In the genomic region with DNA sequence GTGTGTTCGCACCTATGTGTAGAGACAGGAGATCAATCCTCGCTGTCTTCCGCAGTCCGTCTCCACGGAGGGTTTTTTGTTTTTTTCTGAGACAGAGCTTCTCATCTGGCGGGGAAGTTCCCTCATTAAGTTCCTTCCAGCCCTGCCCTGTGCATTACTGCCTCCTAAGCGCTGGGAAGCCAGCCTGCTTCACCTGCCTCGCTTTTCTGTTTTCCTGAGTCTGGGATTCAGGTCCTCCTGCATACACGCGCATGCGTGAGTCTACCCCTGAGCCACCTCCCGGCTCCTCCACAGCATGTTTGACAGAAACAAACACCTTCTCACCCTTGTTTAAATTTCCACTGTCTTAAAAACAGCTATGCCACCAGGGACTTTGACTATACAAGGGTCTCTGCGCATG, we compare ENCODE assay signal across 8 mouse cellular contexts. TPM values are rescaled to one million over a fixed set of nuclear protein-coding genes. Genes with fewer than 3 reads are reported as not detected.
DNase-seq lines count a peak whose midpoint lies in the region; ATAC-seq lines count a peak whose summit lies in the region.

No protein-coding gene starts in this region.

- H3K36me3 ChIP-seq in liver, embryonic 12.5 days = no peaks in the 10 kb centered on the region
- no peaks in the 10 kb centered on the region for H3K36me3 ChIP-seq in hindbrain, embryonic 14.5 days (replicated peaks; ENCODE audit: control insufficient read depth, insufficient read depth)
- no peaks in the 10 kb centered on the region for H3K36me3 ChIP-seq in neural tube, embryonic 13.5 days

- no peak overlapping the region for H3K4me3 ChIP-seq in liver, embryonic 12.5 days
- H3K4me3 ChIP-seq in hindbrain, embryonic 14.5 days (replicated peaks; ENCODE audit: low read length) = peak overlapping the region; percentile 57
- H3K4me3 ChIP-seq in neural tube, embryonic 13.5 days = peak overlapping the region; percentile 64

- H3K27ac ChIP-seq in liver, embryonic 12.5 days = no peak overlapping the region
- no peak overlapping the region for H3K27ac ChIP-seq in hindbrain, embryonic 14.5 days
- H3K27ac ChIP-seq in neural tube, embryonic 13.5 days (replicated peaks) = no peak overlapping the region

- H3K4me2 ChIP-seq in liver, embryonic 12.5 days = peak overlapping the region; percentile 24; the same call in 1 of the 2 replicates
- H3K4me2 ChIP-seq in hindbrain, embryonic 14.5 days (replicated peaks) = peak overlapping the region; percentile 64
- peak overlapping the region; percentile 83 for H3K4me2 ChIP-seq in neural tube, embryonic 13.5 days

- H3K9ac ChIP-seq in liver, embryonic 12.5 days = no peak overlapping the region
- H3K9ac ChIP-seq in hindbrain, embryonic 14.5 days = peak overlapping the region; percentile 61
- peak overlapping the region; percentile 65 for H3K9ac ChIP-seq in neural tube, embryonic 13.5 days

- DNase-seq in liver = no peak
- peak; percentile 30 for DNase-seq in embryo, embryonic 9.5 days (ENCODE audit: extremely low spot score)
- no peak for DNase-seq in hindbrain, embryonic 14.5 days (ENCODE audit: low spot score)
- no peak for DNase-seq in yolk sac, embryonic 10.5 days (ENCODE audit: low spot score)
- no peak for DNase-seq in thymus, postnatal 14 days
- DNase-seq in urinary bladder, postnatal 25 days (ENCODE audit: low spot score) = no peak

- H3K4me1 ChIP-seq in liver, embryonic 12.5 days = no peaks in the 10 kb centered on the region
- H3K4me1 ChIP-seq in hindbrain, embryonic 14.5 days (replicated peaks; ENCODE audit: control insufficient read depth, insufficient read depth, low read length) = no peaks in the 10 kb centered on the region
- peaks cover 37% of the 10 kb centered on the region for H3K4me1 ChIP-seq in neural tube, embryonic 13.5 days (replicated peaks)

- H3K9me3 ChIP-seq in liver, embryonic 12.5 days (replicated peaks) = no peaks in the 10 kb centered on the region; the same call in 1 of the 2 replicates
- no peaks in the 10 kb centered on the region for H3K9me3 ChIP-seq in hindbrain, embryonic 14.5 days (ENCODE audit: control insufficient read depth, low read length)
- H3K9me3 ChIP-seq in neural tube, embryonic 13.5 days = no peaks in the 10 kb centered on the region

- peaks cover 64% of the 10 kb centered on the region for H3K27me3 ChIP-seq in liver, embryonic 12.5 days (replicated peaks)
- H3K27me3 ChIP-seq in hindbrain, embryonic 14.5 days (ENCODE audit: control insufficient read depth, insufficient read depth, low read length) = peaks cover 32% of the 10 kb centered on the region
- peaks cover 44% of the 10 kb centered on the region for H3K27me3 ChIP-seq in neural tube, embryonic 13.5 days

- WGBS in liver, embryonic 12.5 days (ENCODE audit: insufficient replicate concordance) = 14% methylated on average over 13 of the region's 13 CpGs
- WGBS in hindbrain, embryonic 14.5 days = 6% methylated on average over 13 of the region's 13 CpGs
- WGBS in neural tube, embryonic 13.5 days = 11% methylated on average over 13 of the region's 13 CpGs

- ATAC-seq in liver, embryonic 12.5 days = no peak
- ATAC-seq in hindbrain, embryonic 14.5 days (ENCODE audit: low FRiP score) = no peak
- no peak for ATAC-seq in neural tube, embryonic 13.5 days (ENCODE audit: low read depth)

RNA-seq across cellular contexts. Expression of a gene that starts 2.0 kb away (rescaled TPM):
- 0.27 and 0.57 TPM in 2 replicates for polyA plus RNA-seq in liver, embryonic 12.5 days (2016; fragmentation: Nextera tagmentation; extraction: Ambion mirVana)
- 15.1 and 15.6 TPM in 2 replicates for polyA plus RNA-seq in hindbrain, embryonic 14.5 days (2014; fragmentation: Nextera tagmentation; extraction: Ambion mirVana)
- polyA plus RNA-seq in neural tube, embryonic 13.5 days (2015; fragmentation: Nextera tagmentation; extraction: Ambion mirVana) = 13.5 and 13.7 TPM in 2 replicates

Comparison
In these comparisons a context has a peak if more than half of its experiments do, and no peak if none do; other contexts are left out.
1. H3K4me2 ChIP-seq: peak in every context shown above with its lines; median percentile 83 in neural tube, embryonic 13.5 days; 64 in hindbrain, embryonic 14.5 days; 24 in liver, embryonic 12.5 days.